Mouse (Mus musculus) heart, embryonic 16.5 days (tissue): ENCODE measurements around the gene Hdac4. TPM values are rescaled to one million over a fixed set of nuclear protein-coding genes. Genes with fewer than 3 reads are reported as not detected.
A peak's percentile ranks its signal among the peaks of the same experiment; 100 is the strongest.

Experiments
- ATAC-seq: fragments of 200-750 bp; cut with Nextera tagmentation; replicated peaks from 2 replicates; pipeline ENCODE4 v1.8.0; 2017; ENCODE audit warnings: moderate number of reproducible peaks; ENCODE audit not compliant: insufficient read depth, low FRiP score; ENCODE audit errors: extremely low read depth
- H3K27ac ChIP-seq: fragments of 300-500 bp; sonication (generic); 2 replicates; pipeline ENCODE4 v1.5.1; 2014; ENCODE audit warnings: mild to moderate bottlenecking, low read length, control low read depth, moderate library complexity
- H3K27me3 ChIP-seq: fragments of 300-500 bp; sonication (generic); 2 replicates; pipeline ENCODE4 v1.6.1; 2014; ENCODE audit warnings: low read length, mixed read lengths; ENCODE audit not compliant: control insufficient read depth, insufficient read depth
- H3K36me3 ChIP-seq: fragments of 300-500 bp; sonication (generic); 2 replicates; pipeline ENCODE4 v1.6.1; 2014; ENCODE audit not compliant: control insufficient read depth, insufficient read depth
- H3K4me1 ChIP-seq: fragments of 300-500 bp; sonication (generic); 2 replicates; pipeline ENCODE4 v1.6.1; 2014; ENCODE audit warnings: low read length, mixed read lengths; ENCODE audit not compliant: control insufficient read depth, insufficient read depth
- H3K4me2 ChIP-seq: fragments of 300-500 bp; sonication (generic); 2 replicates; pipeline ENCODE4 v1.6.1; 2014; ENCODE audit warnings: low read depth, mild to moderate bottlenecking, control low read depth, low read length
- H3K4me3 ChIP-seq: fragments of 300-500 bp; sonication (generic); 2 replicates; pipeline ENCODE4 v1.5.1; 2014; ENCODE audit warnings: mild to moderate bottlenecking, control low read depth, low read length
- H3K9ac ChIP-seq: fragments of 300-500 bp; sonication (generic); 2 replicates; pipeline ENCODE4 v1.6.1; 2014; ENCODE audit warnings: low read length, control low read depth
- H3K9me3 ChIP-seq: fragments of 300-500 bp; sonication (generic); replicated peaks from 2 replicates; pipeline ENCODE4 v1.6.1; 2016; ENCODE audit warnings: low read length; ENCODE audit not compliant: control insufficient read depth
- WGBS: fragments of 180-500 bp; shearing (Covaris S2); extraction: QIAGEN DNeasy Blood & Tissue Kit; methylation state at CpG from one replicate; pipeline ENCODE4 v1.1.7; 2014; 5-methylcytosine and 5-hydroxymethylcytosine counted together
- polyA plus RNA-seq: library from polyadenylated mRNA; unstranded; fragments of >200 nt; fragmentation: Nextera tagmentation; extraction: Ambion mirVana; gene quantifications from 2 replicates; pipeline ENCODE4 v1.2.1, GENCODE M21; 2015

Hdac4 gene
- polyA plus RNA-seq, 1 experiment from 2014 or later: 18.1 TPM

DNA sequence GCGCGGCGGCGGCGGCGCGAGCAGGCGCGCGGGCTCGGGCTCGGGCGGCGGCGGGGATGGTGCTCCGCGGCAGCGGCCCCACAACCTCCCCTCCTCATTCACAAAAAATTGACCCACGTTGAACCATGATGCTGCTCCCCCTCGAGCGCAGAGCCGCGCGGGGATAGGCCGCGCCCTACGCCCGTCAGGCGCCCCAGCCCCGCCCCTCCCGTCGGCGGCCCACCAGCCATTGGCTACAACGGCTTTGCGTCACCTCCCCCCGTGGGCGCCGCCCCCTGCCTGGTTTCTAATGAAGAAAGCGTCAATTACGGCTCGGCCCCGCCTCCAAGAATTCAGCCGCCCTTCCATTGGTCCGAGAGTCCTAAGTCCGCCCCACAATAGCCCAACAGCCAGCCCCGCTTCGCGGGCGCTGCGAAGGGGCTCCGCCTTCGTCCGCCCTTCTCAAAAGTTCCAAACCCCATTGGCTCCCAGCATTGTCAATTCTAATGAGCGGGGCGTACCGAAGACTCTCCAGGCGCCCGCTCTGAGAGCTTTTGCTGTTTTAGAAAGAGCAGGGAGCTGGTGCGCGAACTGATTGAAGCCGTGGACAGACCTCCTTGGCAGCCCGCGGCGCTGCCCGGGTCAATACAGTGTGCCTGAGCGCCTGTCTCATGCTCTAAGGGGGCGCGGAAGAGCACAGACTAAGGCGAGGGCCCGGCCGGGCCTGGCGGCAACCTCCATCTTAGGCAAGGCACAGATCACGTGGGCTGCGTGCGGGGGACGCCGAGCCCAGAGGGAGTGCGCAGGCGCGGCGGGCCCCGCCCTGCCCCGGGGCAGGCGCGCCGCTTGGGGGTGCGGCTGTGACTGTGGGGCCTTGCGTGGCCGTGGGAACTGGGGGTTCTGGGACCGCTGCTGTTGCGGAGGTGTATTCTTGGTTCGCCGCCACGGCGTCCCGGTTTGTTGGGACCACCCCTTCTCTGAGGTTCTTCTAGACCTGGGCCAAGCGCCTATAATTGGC is 15.1 kb downstream of the Hdac4 start:
- no peaks in the 10 kb centered on the region for H3K36me3 ChIP-seq
- peak overlapping the region; percentile 87 for H3K4me3 ChIP-seq
- ATAC-seq: peak; percentile 95
- no peaks in the 10 kb centered on the region for H3K9me3 ChIP-seq
- peak overlapping the region; percentile 92 for H3K9ac ChIP-seq
- under 1% methylated on average over 77 of the region's 97 CpGs for WGBS
- H3K4me1 ChIP-seq: peaks cover 30% of the 10 kb centered on the region
- H3K27ac ChIP-seq: peak overlapping the region; percentile 99
- H3K4me2 ChIP-seq: peak overlapping the region; percentile 83
- H3K27me3 ChIP-seq: no peaks in the 10 kb centered on the region

GRCm38 (mm10) chr1:92179489-92180006 is 16.0 kb downstream of the Hdac4 start:
- under 1% methylated on average over 52 of the region's 61 CpGs for WGBS
- peak; percentile 0; the same call in 1 of the 2 replicates for ATAC-seq
- Histone ChIP-seq H3K9ac (peak overlapping the region; percentile 90), H3K27me3 (no peaks in the 10 kb centered on the region), H3K9me3 (no peaks in the 10 kb centered on the region), H3K36me3 (no peaks in the 10 kb centered on the region), H3K4me2 (peak overlapping the region; percentile 83), H3K4me3 (peak overlapping the region; percentile 87), H3K4me1 (peaks cover 36% of the 10 kb centered on the region), H3K27ac (peak overlapping the region; percentile 90)

- Histone ChIP-seq H3K36me3 (no peaks in the 10 kb centered on the region), H3K4me2 (peak overlapping the region; percentile 83), H3K9ac (peak overlapping the region; percentile 90), H3K9me3 (no peaks in the 10 kb centered on the region), H3K4me1 (peaks cover 37% of the 10 kb centered on the region), H3K4me3 (peak overlapping the region; percentile 87), H3K27ac (peak overlapping the region; percentile 90), H3K27me3 (no peaks in the 10 kb centered on the region)
- ATAC-seq: no peak
- 7% methylated on average over 11 of the region's 11 CpGs for WGBS
Observed at GRCm38 (mm10) chr1:92179070-92179469, 16.4 kb downstream of the Hdac4 start.

DNA sequence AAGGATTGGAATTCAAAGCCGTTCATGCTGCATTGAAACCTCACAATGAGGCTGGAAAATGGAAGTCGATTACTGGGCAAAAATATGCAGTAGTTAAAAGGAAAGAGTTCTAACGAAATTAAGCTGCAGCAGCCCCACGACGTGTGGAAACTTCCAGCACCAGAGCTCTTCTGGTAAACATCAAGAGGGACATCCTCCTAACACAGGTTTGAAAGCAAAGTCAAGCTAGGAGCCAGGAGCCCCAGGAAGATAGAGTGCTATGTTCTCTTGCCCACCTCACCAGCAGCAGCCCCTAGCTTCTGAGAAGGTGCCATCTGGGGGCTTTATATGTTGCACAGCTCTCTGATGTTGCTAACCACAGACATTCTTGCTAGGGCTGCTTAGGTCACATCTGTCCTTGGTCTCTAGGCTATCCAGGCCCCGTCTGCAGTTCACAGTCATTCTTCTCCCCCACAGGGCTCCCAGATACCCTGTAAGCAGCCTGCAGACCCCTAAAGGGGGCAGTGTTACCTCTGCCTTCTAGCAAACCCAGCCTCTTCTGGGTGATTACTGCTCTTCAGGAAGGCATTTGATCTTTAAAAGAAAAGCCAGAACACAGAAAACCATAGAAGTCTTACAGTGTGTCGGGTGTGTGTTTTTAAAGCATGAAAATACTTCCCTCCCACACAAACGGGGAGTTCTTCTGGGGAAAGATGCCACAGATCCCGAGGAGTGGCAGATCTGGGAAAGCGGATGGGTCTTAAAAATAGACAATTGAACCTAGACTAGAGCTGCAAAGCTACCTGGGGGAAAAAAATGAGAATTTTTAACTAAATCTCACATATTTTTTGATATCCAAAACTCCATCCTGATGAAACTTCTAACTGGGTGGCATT is 17.2 kb downstream of the Hdac4 start:
- Histone ChIP-seq H3K27ac (peak overlapping the region; percentile 47; the same call in 1 of the 2 replicates), H3K4me3 (peak overlapping the region; percentile 87)

GRCm38 (mm10) chr1:92177599-92177998 is 17.9 kb downstream of the Hdac4 start:
- H3K9me3 ChIP-seq: no peaks in the 10 kb centered on the region
- H3K27ac ChIP-seq: peak overlapping the region; percentile 14; the same call in 1 of the 2 replicates
- H3K27me3 ChIP-seq: no peaks in the 10 kb centered on the region
- ATAC-seq: no peak
- no peak overlapping the region for H3K4me3 ChIP-seq
- peaks cover 37% of the 10 kb centered on the region for H3K4me1 ChIP-seq
- H3K4me2 ChIP-seq: peak overlapping the region; percentile 15
- H3K36me3 ChIP-seq: no peaks in the 10 kb centered on the region
- 71% methylated on average over 5 of the region's 5 CpGs for WGBS
- no peak overlapping the region for H3K9ac ChIP-seq

More for the DNA sequence above, 17.2 kb downstream of the Hdac4 start:
- Histone ChIP-seq H3K36me3 (no peaks in the 10 kb centered on the region), H3K27me3 (no peaks in the 10 kb centered on the region), H3K4me1 (peaks cover 37% of the 10 kb centered on the region), H3K9me3 (no peaks in the 10 kb centered on the region), H3K4me2 (peak overlapping the region; percentile 83), H3K9ac (peak overlapping the region; percentile 90; the same call in 1 of the 2 replicates)
- no peak for ATAC-seq
- WGBS: 44% methylated on average over 10 of the region's 10 CpGs

GRCm38 (mm10) chr1:92177196-92177595 is 18.3 kb downstream of the Hdac4 start:
- Histone ChIP-seq H3K27ac (no peak overlapping the region; the same call in 1 of the 2 replicates), H3K9ac (no peak overlapping the region), H3K9me3 (no peaks in the 10 kb centered on the region), H3K27me3 (no peaks in the 10 kb centered on the region), H3K4me2 (peak overlapping the region; percentile 15), H3K4me1 (peaks cover 40% of the 10 kb centered on the region), H3K36me3 (no peaks in the 10 kb centered on the region), H3K4me3 (no peak overlapping the region)
- 58% methylated on average over 3 of the region's 3 CpGs for WGBS
- no peak for ATAC-seq

- Histone ChIP-seq H3K4me2 (no peak overlapping the region), H3K4me3 (no peak overlapping the region), H3K27me3 (no peaks in the 10 kb centered on the region), H3K9me3 (no peaks in the 10 kb centered on the region), H3K4me1 (peaks cover 40% of the 10 kb centered on the region), H3K36me3 (no peaks in the 10 kb centered on the region), H3K27ac (peak overlapping the region; percentile 20; the same call in 1 of the 2 replicates), H3K9ac (no peak overlapping the region)
- no peak for ATAC-seq
- 78% methylated on average over 6 of the region's 6 CpGs for WGBS
Observed at GRCm38 (mm10) chr1:92175266-92175665, 20.2 kb downstream of the Hdac4 start.

DNA sequence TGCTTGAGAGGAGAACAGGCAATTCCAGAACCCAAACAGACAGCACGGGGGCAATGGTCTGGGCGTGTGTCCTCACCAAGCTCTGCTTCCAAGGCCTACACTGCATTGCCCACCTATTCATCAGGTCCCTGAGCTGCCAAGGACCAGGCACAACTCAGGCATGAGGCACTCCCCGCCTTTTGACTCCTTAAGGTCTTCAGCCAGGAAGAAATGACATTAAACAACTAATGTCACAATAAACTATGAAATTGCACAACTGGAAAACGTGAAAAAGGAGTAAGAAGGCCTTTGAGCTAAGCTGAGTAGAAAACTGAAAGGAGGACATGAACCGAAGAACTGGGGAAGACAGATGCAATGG is 20.6 kb downstream of the Hdac4 start:
- Histone ChIP-seq H3K27ac (peak overlapping the region; percentile 20; the same call in 1 of the 2 replicates), H3K4me2 (no peak overlapping the region), H3K9me3 (no peaks in the 10 kb centered on the region), H3K4me3 (no peak overlapping the region), H3K9ac (no peak overlapping the region), H3K36me3 (no peaks in the 10 kb centered on the region), H3K4me1 (peaks cover 40% of the 10 kb centered on the region), H3K27me3 (no peaks in the 10 kb centered on the region)
- no peak for ATAC-seq
- WGBS: 81% methylated on average over 5 of the region's 5 CpGs
